In the genomic region with DNA sequence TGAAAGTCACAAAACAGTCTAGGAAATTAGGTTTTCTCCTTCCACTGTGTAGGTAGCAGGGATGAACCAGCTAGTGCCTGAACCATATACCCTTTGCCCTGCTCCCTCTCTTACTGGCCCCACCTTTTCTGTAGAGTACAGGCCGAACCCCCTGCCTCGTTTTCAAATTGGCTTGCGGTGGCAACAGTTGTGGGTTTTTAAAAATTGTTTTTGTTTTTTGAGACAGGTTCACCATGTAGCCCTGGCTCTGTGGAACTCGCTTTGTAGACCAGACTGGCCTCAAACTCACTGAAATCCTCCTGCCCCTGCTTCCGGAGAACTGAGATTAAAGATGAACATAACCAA, we compare ENCODE assay signal across 9 mouse cellular contexts. TPM values are rescaled to one million over a fixed set of nuclear protein-coding genes. Genes with fewer than 3 reads are reported as not detected.
DNase-seq lines count a peak whose midpoint lies in the region; ATAC-seq and TF ChIP-seq lines count a peak whose summit lies in the region.
"Had no signal": no experiment of that assay in that cellular context is flagged by ENCODE, and none has a peak within 500 bp of the region (broad histone marks: within the 10 kb centered on the region; RNA-seq: fewer than 3 reads in every experiment).

No protein-coding gene starts in this region.

- peak overlapping the region; percentile 8; the same call in 1 of the 2 replicates for H3K27ac ChIP-seq in cerebellum, adult 2 months (ENCODE audit: insufficient read depth, low read length)
- peak overlapping the region; percentile 81 for H3K27ac ChIP-seq in limb, embryonic 13.5 days
- peak overlapping the region; percentile 46 for H3K27ac ChIP-seq in neural tube, embryonic 14.5 days (ENCODE audit: low read depth, low read length)

- H3K9me3 ChIP-seq in limb, embryonic 13.5 days = no peaks in the 10 kb centered on the region
- no peaks in the 10 kb centered on the region for H3K9me3 ChIP-seq in neural tube, embryonic 14.5 days (ENCODE audit: control insufficient read depth, low read length)

- H3K27me3 ChIP-seq in cerebellum, adult 2 months (ENCODE audit: control insufficient read depth, insufficient read depth, low read length) = no peaks in the 10 kb centered on the region
- H3K27me3 ChIP-seq in limb, embryonic 13.5 days = no peaks in the 10 kb centered on the region
- no peaks in the 10 kb centered on the region for H3K27me3 ChIP-seq in neural tube, embryonic 14.5 days (ENCODE audit: control insufficient read depth, insufficient read depth, low read length)

- WGBS in cerebellum, adult 2 months = 5% methylated on average over 5 of the region's 5 CpGs
- WGBS in limb, embryonic 13.5 days = 8% methylated on average over 5 of the region's 5 CpGs
- WGBS in neural tube, embryonic 14.5 days = 13% methylated on average over 5 of the region's 5 CpGs

- no peak for DNase-seq in cerebellum, adult 2 months
- DNase-seq in cerebellum, postnatal 36 days = no peak
- peak; percentile 54 for DNase-seq in thymus, postnatal 14 days
- no peak for DNase-seq in thymus, adult 18-20 months
- DNase-seq in gastrocnemius, adult 8-10 months (ENCODE audit: low spot score in 2 of 2) = no peak
- DNase-seq in left cerebral cortex, adult 11 months (ENCODE audit: low spot score) = no peak

- ATAC-seq in limb, embryonic 13.5 days (ENCODE audit: low FRiP score, low read depth) = peak; percentile 62
- ATAC-seq in neural tube, embryonic 14.5 days (ENCODE audit: low read depth) = peak; percentile 62

- peaks cover 29% of the 10 kb centered on the region for H3K4me1 ChIP-seq in cerebellum, adult 2 months (ENCODE audit: control insufficient read depth, insufficient read depth, low read length)
- peaks cover 34% of the 10 kb centered on the region for H3K4me1 ChIP-seq in limb, embryonic 13.5 days
- H3K4me1 ChIP-seq in neural tube, embryonic 14.5 days (ENCODE audit: control insufficient read depth, insufficient read depth, low read length) = peaks cover 12% of the 10 kb centered on the region

- 0 out of 2 replicates have a peak overlapping the region, but pooled peaks have one; percentile 48 for H3K9ac ChIP-seq in limb, embryonic 13.5 days
- 0 out of 2 replicates have a peak overlapping the region, but pooled peaks have one; percentile 32 for H3K9ac ChIP-seq in neural tube, embryonic 14.5 days (replicated peaks; ENCODE audit: low read depth, low read length)

- no peak for TF ChIP-seq POLR2A in cerebellum, adult 2 months (IDR thresholded peaks at IDR 0.05; ENCODE audit: borderline replicate concordance, insufficient read depth, low read length)

- TF ChIP-seq CTCF in cerebellum, adult 2 months (IDR thresholded peaks at IDR 0.05; ENCODE audit: borderline replicate concordance, insufficient read depth, low read depth, low read length) = no peak

- peak overlapping the region; percentile 96 for H3K4me2 ChIP-seq in limb, embryonic 13.5 days (replicated peaks)
- peak overlapping the region; percentile 69 for H3K4me2 ChIP-seq in neural tube, embryonic 14.5 days (ENCODE audit: low read depth, low read length)

- peak overlapping the region; percentile 99 for H3K4me3 ChIP-seq in cerebellum, adult 2 months (replicated peaks; ENCODE audit: insufficient read depth, low read depth, low read length)
- peak overlapping the region; percentile 92 for H3K4me3 ChIP-seq in limb, embryonic 13.5 days
- H3K4me3 ChIP-seq in neural tube, embryonic 14.5 days (ENCODE audit: low read depth, low read length) = peak overlapping the region; percentile 79

- peaks cover 23% of the 10 kb centered on the region for H3K36me3 ChIP-seq in limb, embryonic 13.5 days
- 0 out of 2 replicates have a peak, but pooled peaks cover 6% of the 10 kb centered on the region for H3K36me3 ChIP-seq in neural tube, embryonic 14.5 days (ENCODE audit: control insufficient read depth, insufficient read depth, low read length)

RNA-seq across cellular contexts. Expression of a gene that starts 0.3 kb away (rescaled TPM):
- polyA plus RNA-seq in cerebellum, adult 2 months (2012; rRNA removed) = 34.8 and 36.0 TPM in 2 replicates
- polyA plus RNA-seq in limb, embryonic 13.5 days (2015; fragmentation: Nextera tagmentation; extraction: Ambion mirVana) = 62.2 and 62.3 TPM in 2 replicates
- 48.4 and 51.4 TPM in 2 replicates for polyA plus RNA-seq in neural tube, embryonic 14.5 days (2014; fragmentation: Nextera tagmentation; extraction: Ambion mirVana)
- 10 to 100 TPM; 14.0 to 19.0 (median 16.2) TPM for total RNA-seq in gastrocnemius, adult 8-10 months (2022)

RNA-seq across cellular contexts. Expression of a gene that starts 8.4 kb away (rescaled TPM):
- polyA plus RNA-seq in cerebellum, adult 2 months (2012; rRNA removed) = 1,163 and 1,164 TPM in 2 replicates
- 577 and 592 TPM in 2 replicates for polyA plus RNA-seq in limb, embryonic 13.5 days (2015; fragmentation: Nextera tagmentation; extraction: Ambion mirVana)
- 373 and 452 TPM in 2 replicates for polyA plus RNA-seq in neural tube, embryonic 14.5 days (2014; fragmentation: Nextera tagmentation; extraction: Ambion mirVana)
- 1,000 to 10,000 TPM; 1,293 to 1,550 (median 1,345) TPM for total RNA-seq in gastrocnemius, adult 8-10 months (2022)

RNA-seq across cellular contexts. Expression of a gene that starts 14.7 kb away (rescaled TPM):
- 70.7 and 73.0 TPM in 2 replicates for polyA plus RNA-seq in cerebellum, adult 2 months (2012; rRNA removed)
- 53.4 and 53.7 TPM in 2 replicates for polyA plus RNA-seq in limb, embryonic 13.5 days (2015; fragmentation: Nextera tagmentation; extraction: Ambion mirVana)
- polyA plus RNA-seq in neural tube, embryonic 14.5 days (2014; fragmentation: Nextera tagmentation; extraction: Ambion mirVana) = 64.5 and 67.3 TPM in 2 replicates
- total RNA-seq in gastrocnemius, adult 8-10 months (2022) = 10 to 100 TPM; 25.2 to 31.5 (median 27.3) TPM

RNA-seq across cellular contexts. Expression of a gene that starts 15.6 kb away (rescaled TPM):
- not detected in 2 replicates for polyA plus RNA-seq in cerebellum, adult 2 months (2012; rRNA removed)
- not detected in 2 replicates for polyA plus RNA-seq in limb, embryonic 13.5 days (2015; fragmentation: Nextera tagmentation; extraction: Ambion mirVana)
- polyA plus RNA-seq in neural tube, embryonic 14.5 days (2014; fragmentation: Nextera tagmentation; extraction: Ambion mirVana) = not detected in 2 replicates
- total RNA-seq in gastrocnemius, adult 8-10 months (2022) = not detected
- polyA plus RNA-seq: gonadal fat pad, adult 2 months had no signal

RNA-seq across cellular contexts. Expression of a gene that starts 33.0 kb away (rescaled TPM):
- 61.6 and 62.9 TPM in 2 replicates for polyA plus RNA-seq in cerebellum, adult 2 months (2012; rRNA removed)
- polyA plus RNA-seq in limb, embryonic 13.5 days (2015; fragmentation: Nextera tagmentation; extraction: Ambion mirVana) = 22.5 and 22.6 TPM in 2 replicates
- 11.0 and 12.6 TPM in 2 replicates for polyA plus RNA-seq in neural tube, embryonic 14.5 days (2014; fragmentation: Nextera tagmentation; extraction: Ambion mirVana)
- 10 to 100 TPM; 24.8 to 28.9 (median 25.5) TPM for total RNA-seq in gastrocnemius, adult 8-10 months (2022)

Comparison
In these comparisons a context has a peak if more than half of its experiments do, and no peak if none do; other contexts are left out.
1. H3K27ac ChIP-seq: peak in every context shown above with its lines; median percentile 81 in limb, embryonic 13.5 days; 46 in neural tube, embryonic 14.5 days; 8 in cerebellum, adult 2 months.